In the genomic region with DNA sequence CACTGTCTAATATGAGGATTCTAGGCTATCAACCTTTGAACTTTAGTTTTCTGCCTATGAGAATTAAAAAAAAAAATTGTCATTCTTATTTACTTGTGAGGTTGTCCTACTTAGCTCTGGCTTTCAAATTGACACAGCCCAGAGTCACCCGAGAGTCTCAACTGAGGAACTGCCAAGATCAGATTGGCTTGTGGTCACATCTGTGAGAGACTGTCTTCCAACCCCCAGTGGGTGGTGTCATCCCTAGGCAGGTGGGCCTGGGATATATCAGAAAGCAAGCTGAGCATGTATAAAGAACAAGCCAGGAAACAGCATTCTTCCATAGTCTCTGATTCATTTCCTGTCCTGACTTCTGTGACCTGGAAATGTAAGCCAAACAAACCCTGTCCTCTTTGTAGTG, we compare ENCODE assay signal across 25 mouse cellular contexts.
"Had no signal": no experiment of that assay in that cellular context is flagged by ENCODE, and none has a peak within 500 bp of the region (broad histone marks: within the 10 kb centered on the region; RNA-seq: fewer than 3 reads in every experiment).

No protein-coding gene starts in this region.

- H3K27me3 ChIP-seq: heart, embryonic 12.5 days; hindbrain, embryonic 12.5 days; limb, embryonic 13.5 days; limb, embryonic 15.5 days; liver, embryonic 13.5 days had no signal

- H3K9me3 ChIP-seq: heart, embryonic 10.5 days; heart, embryonic 12.5 days; limb, embryonic 13.5 days; limb, embryonic 15.5 days; liver, embryonic 13.5 days had no signal

- H3K27ac ChIP-seq: gastrocnemius, adult 2 months; heart, embryonic 10.5 days; hindbrain, embryonic 10.5 days; hindbrain, embryonic 12.5 days; hindbrain, embryonic 14.5 days; layer of hippocampus, adult 2 months; left cerebral cortex, adult 2 months; limb, embryonic 13.5 days; limb, embryonic 15.5 days; liver, embryonic 13.5 days had no signal

- H3K9ac ChIP-seq: heart, embryonic 12.5 days; hindbrain, embryonic 12.5 days; hindbrain, embryonic 14.5 days; limb, embryonic 13.5 days; limb, embryonic 15.5 days; liver, embryonic 13.5 days had no signal

- DNase-seq: gastrocnemius, adult 2 months; gastrocnemius, postnatal 10 days; gastrocnemius, postnatal 25 days; heart, adult 18-20 months; heart, postnatal 10 days; heart, postnatal 4 days; kidney, adult 18-20 months; kidney, adult 8-10 months; kidney, postnatal 10 days; kidney, postnatal 25 days; kidney, postnatal 4 days; left cerebral cortex, postnatal 4 days; liver, embryonic 13.5 days had no signal

- H3K4me3 ChIP-seq: gastrocnemius, adult 2 months; heart, embryonic 10.5 days; heart, embryonic 12.5 days; hindbrain, embryonic 10.5 days; hindbrain, embryonic 12.5 days; layer of hippocampus, adult 2 months; left cerebral cortex, adult 2 months; limb, embryonic 13.5 days; limb, embryonic 15.5 days; liver, embryonic 13.5 days had no signal

- H3K36me3 ChIP-seq: hindbrain, embryonic 12.5 days; limb, embryonic 13.5 days; limb, embryonic 15.5 days; liver, embryonic 13.5 days had no signal

- H3K4me1 ChIP-seq: heart, embryonic 12.5 days; hindbrain, embryonic 12.5 days; limb, embryonic 15.5 days; liver, embryonic 13.5 days had no signal

- H3K4me2 ChIP-seq: heart, embryonic 12.5 days; hindbrain, embryonic 12.5 days; hindbrain, embryonic 14.5 days; limb, embryonic 13.5 days; limb, embryonic 15.5 days; liver, embryonic 13.5 days had no signal

- ATAC-seq: hindbrain, embryonic 16.5 days; inflammation-experienced regulatory T-cells, adult 6 months; intestine, postnatal 0 days had no signal
